Mouse (Mus musculus): ENCODE measurements around the gene Cdc42ep4. TPM values are rescaled to one million over a fixed set of nuclear protein-coding genes. Genes with fewer than 3 reads are reported as not detected.

Gene Cdc42ep4
- polyA plus RNA-seq, 1 experiment from 2014 or later, result 37.6 TPM

DNA sequence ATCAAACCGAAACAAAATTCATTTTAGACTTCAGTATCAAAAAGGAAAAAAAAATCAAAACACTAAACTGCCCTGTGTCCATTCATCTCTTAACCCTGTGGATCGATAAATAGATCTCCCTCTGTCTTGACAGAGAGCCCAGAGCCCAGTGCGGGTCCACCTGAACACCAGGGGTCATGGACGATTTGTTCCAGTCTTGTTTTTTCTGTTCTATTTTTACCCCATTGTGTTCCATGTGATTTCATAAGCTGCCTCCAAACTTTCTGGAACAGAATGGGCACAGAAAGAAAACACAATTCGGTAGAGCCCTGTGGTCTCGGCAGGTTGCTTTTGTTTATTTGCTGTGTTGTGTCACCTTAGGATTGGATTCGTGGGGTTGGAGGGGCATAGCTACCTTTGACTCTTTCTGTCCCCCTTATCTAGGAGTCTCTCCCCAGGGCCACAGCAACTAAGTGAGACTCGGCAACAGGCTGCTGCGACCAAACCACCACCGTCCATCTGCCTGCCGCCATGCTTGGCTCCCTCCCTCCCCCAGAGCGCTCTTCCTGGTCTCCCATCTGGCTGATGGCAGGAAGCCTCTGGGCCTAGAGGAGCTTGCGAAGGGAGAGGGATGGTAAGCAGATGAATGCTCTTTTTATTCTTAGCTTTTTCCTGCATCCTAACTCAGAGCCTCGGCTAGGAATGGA lies 29.1 kb downstream of the Cdc42ep4 start:
- in situ Hi-C loops (cut with MboI; ENCODE audit: low pct_unique_long_range_greater_than_20kb), result loop anchor here (25.0 kb wide), 1 partner anchor 940 kb away; the partner anchor contains the start of gene Rpl38
- no peak for TF ChIP-seq CTCF (IDR thresholded peaks at IDR 0.05)
- ChIA-PET POLR2A (interaction anchor here (0.9 to 1.6 kb wide), 2 partner anchors 11 to 13 kb away, joined by 4 to 5 read pairs; no protein-coding TSS in a partner anchor), CTCF (interaction anchor here (1.2 kb wide), 1 partner anchor 88 kb away, joined by 4 read pairs; no protein-coding TSS in a partner anchor)
- no peak for ATAC-seq
- no peaks in the 10 kb centered on the region for H3K27me3 ChIP-seq
- DNase-seq (ENCODE audit: low read depth, low spot score), result no peak

DNA sequence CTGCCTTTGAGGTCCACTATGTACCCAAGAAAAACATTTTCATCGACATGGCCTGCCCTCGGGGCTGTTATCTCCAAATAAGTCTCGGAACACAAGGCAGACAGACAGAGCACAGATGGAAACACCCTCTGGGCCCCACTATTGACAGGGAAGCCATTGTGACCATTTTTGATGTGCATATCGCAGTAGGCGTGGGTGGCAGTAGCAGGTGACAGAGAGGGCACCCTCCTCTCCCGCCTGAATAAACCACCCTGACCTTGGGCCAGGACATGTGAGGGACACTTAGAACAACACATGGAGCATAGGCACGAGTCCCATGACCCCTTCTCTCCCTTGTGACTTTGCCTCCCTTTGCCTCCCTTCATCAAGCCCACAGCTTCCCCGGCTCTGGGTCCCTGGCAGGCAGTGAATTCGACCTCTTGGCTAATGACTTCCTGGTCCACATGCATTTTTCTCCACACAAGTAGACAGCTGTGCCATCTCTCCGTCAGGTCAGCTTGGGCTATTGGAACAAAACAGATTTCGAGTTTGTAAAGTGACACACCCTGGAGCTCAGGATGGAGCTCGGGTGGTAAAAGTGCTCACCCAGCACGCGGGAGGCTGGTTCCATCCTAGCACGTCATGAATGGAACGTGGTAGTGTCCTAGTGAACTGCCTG lies 33.8 kb downstream of the Cdc42ep4 start:
- no peaks in the 10 kb centered on the region for H3K27me3 ChIP-seq
- ATAC-seq (no peak), DNase-seq (ENCODE audit: low read depth, low spot score) (no peak)
- in situ Hi-C loops (cut with MboI; ENCODE audit: low pct_unique_long_range_greater_than_20kb), result loop anchor here (25.0 kb wide), 1 partner anchor 944 kb away; the partner anchor contains the start of gene Rpl38
- ChIA-PET CTCF (no interaction called here), POLR2A (no interaction called here)
- TF ChIP-seq CTCF (IDR thresholded peaks at IDR 0.05), result no peak

DNA sequence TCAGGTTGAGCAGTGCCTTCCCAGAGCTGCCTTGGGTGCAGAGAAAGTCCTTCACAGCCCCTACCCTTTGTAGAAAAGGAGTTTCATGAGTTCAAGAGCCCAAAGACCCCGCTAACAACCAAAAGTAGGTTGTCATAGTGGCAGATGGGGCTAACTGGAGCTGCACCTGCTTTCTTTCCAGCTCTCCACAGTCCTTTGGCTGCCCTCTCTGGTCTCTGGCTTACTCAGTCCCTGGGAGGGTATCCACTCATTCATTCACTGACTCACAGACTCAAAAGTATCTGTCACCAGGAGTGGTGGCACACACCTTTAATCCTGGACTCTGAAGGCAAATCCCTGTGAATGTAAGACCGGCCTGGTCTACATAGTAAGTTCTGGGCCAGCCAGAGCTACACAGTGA lies 35.5 kb downstream of the Cdc42ep4 start:
- POLR2A ChIA-PET, result interaction anchor here (0.6 kb wide), 1 partner anchor 14 kb away, joined by 3 read pairs; no protein-coding TSS in a partner anchor
- no peak for ATAC-seq

DNA sequence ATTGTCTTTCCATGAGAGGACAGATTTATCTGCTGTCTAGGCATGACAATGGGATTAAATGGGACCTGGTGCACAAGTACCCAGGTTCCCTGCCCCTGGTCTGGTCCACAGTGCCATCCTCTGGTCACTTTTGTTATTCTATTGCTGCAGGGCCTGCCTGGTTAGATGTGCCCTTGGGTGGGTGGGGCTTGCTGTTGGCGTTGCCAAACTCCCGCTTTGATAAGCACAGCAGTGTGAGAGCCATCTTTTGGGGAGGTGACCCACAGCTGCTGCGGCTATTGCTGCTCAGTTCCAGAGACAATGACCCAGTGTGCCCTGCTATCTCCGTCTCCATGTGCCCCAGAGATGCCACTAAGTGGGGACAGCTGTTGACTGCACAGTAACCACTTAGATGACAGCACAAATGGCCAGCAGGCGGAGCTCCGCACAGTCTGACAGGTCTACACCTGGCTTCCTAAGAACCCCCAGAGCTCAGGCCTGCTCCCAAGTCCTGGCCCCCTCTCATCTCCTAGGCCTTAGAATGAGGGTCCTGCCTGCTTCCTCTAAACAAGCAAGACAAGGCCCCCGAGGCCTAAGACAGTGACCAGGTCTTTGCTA lies 36.5 kb downstream of the Cdc42ep4 start:
- CTCF ChIA-PET, result no interaction called here
- ATAC-seq, result no peak
- DNase-seq (ENCODE audit: low read depth, low spot score), result no peak
- in situ Hi-C loops (cut with MboI; ENCODE audit: low pct_unique_long_range_greater_than_20kb), result loop anchor here (25.0 kb wide), 1 partner anchor 947 kb away; the partner anchor contains the start of gene Rpl38
- H3K27me3 ChIP-seq, result no peaks in the 10 kb centered on the region
- POLR2A ChIA-PET, result no interaction called here
- no peak for TF ChIP-seq CTCF (IDR thresholded peaks at IDR 0.05)

More for the DNA sequence above, 35.5 kb downstream of the Cdc42ep4 start:
- no peak for DNase-seq (ENCODE audit: low read depth, low spot score)
- CTCF ChIA-PET, result no interaction called here
- no peaks in the 10 kb centered on the region for H3K27me3 ChIP-seq
- in situ Hi-C loops (cut with MboI; ENCODE audit: low pct_unique_long_range_greater_than_20kb), result loop anchor here (25.0 kb wide), 1 partner anchor 946 kb away; the partner anchor contains the start of gene Rpl38
- no peak for TF ChIP-seq CTCF (IDR thresholded peaks at IDR 0.05)

DNA sequence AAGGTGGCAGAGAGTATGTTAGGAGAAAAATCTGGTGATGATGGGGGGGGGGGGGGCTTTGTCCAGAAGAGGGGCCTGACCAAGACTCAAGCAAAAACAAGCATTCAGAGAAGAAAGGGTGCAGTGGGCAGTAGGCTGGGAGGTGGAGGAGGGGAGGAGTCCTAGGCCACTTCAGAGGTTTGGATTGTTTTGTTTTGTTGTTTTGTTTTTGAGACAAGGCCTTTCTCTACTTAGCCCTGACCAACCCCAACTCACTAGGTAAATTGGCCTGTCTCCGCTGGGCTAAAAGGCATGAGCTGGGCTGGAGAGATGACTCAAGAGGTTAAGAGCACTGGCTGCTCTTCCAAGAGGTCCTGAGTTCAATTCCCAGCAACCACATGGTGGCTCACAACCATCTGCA lies 40.6 kb downstream of the Cdc42ep4 start:
- in situ Hi-C loops (cut with MboI; ENCODE audit: low pct_unique_long_range_greater_than_20kb), result loop anchor here (25.0 kb wide), 1 partner anchor 951 kb away; the partner anchor contains the start of gene Rpl38
- ATAC-seq, result no peak
- CTCF ChIA-PET, result interaction anchor here (1.4 to 1.7 kb wide), 2 partner anchors 10 to 100 kb away, joined by 3 to 5 read pairs; no protein-coding TSS in a partner anchor
- no peak for TF ChIP-seq CTCF (IDR thresholded peaks at IDR 0.05)
- no peak for DNase-seq (ENCODE audit: low read depth, low spot score)
- H3K27me3 ChIP-seq, result no peaks in the 10 kb centered on the region
- POLR2A ChIA-PET, result interaction anchor here (0.6 to 1.1 kb wide), 2 partner anchors 13 to 33 kb away, joined by 3 read pairs; no protein-coding TSS in a partner anchor

DNA sequence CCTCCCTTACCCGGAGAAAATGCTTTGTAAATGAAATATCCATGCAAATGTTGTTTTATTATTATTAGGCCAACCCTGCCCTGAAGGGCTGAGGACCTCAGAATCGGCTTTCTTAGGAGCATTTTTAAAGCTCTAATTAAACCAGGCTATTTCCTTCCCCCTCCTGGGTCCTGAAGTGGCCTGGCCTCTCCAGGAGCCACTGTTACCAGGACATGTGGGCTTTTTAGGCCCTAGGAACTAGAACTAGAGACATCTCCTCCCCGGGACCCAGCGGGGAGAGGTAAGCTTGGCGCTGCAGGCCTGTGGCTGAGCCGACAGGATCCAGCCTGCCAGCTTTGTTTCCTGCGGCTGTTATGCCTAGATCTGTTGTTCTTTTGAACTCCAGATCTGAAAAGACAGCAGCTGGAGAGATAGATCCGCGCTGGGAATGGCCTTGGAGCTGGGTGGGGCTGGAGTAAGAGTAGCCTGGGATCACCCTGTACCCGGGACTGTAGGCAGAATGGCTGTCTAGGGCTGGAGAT lies 41.4 kb downstream of the Cdc42ep4 start:
- TF ChIP-seq CTCF (IDR thresholded peaks at IDR 0.05), result no peak
- in situ Hi-C loops (cut with MboI; ENCODE audit: low pct_unique_long_range_greater_than_20kb), result loop anchor here (25.0 kb wide), 1 partner anchor 952 kb away; the partner anchor contains the start of gene Rpl38
- ATAC-seq (no peak), DNase-seq (ENCODE audit: low read depth, low spot score) (no peak)
- ChIA-PET CTCF (interaction anchor here (1.1 to 1.7 kb wide), 3 partner anchors 11 to 101 kb away, joined by 3 to 12 read pairs (median 3); no protein-coding TSS in a partner anchor), POLR2A (interaction anchor here (0.6 to 2.1 kb wide), 3 partner anchors 32 to 1135 kb away, joined by 3 to 9 read pairs (median 3); no protein-coding TSS in a partner anchor)
- no peaks in the 10 kb centered on the region for H3K27me3 ChIP-seq

DNA sequence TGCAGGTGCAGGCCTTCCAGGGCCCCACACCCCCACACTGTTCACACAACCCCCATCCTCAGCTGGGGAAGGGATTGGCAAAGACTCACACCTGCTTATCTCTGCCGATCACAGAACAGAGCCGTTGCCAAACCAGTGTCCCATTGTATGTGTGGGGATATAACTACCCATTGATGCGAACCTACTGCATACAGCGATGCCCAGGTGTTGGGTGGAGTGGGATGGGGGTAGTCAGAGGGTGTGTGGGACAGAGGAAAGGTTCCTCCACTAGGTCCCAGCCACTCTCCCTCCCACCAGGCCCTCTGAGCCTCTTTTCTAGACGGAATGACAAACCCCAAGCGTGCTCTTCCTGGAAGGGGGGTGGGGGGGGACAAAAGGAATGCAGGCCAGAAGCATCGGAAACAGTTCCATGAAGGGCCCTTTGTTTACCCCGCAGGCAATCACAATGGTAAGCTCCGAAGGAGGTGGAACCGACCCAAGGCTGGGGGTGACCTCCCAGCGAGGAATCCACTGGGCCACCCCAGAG lies 41.9 kb downstream of the Cdc42ep4 start, which contains the start of gene Cpsf4l:
Gene Cpsf4l, minus strand, starts transcription at position 287 of the 526 bp plus-strand sequence.
- in situ Hi-C loops (cut with MboI; ENCODE audit: low pct_unique_long_range_greater_than_20kb), result loop anchor here (25.0 kb wide), 1 partner anchor 953 kb away; the partner anchor contains the start of gene Rpl38
- ATAC-seq (peak; percentile 72), DNase-seq (ENCODE audit: low read depth, low spot score) (no peak)
- ChIA-PET CTCF (interaction anchor here (1.1 to 1.7 kb wide), 4 partner anchors 10 to 101 kb away, joined by 3 to 12 read pairs (median 4); no protein-coding TSS in a partner anchor), POLR2A (interaction anchor here (1.0 to 2.1 kb wide), 2 partner anchors 14 to 40 kb away, joined by 5 to 9 read pairs; no protein-coding TSS in a partner anchor)
- no peaks in the 10 kb centered on the region for H3K27me3 ChIP-seq
- TF ChIP-seq CTCF (IDR thresholded peaks at IDR 0.05), result no peak

DNA sequence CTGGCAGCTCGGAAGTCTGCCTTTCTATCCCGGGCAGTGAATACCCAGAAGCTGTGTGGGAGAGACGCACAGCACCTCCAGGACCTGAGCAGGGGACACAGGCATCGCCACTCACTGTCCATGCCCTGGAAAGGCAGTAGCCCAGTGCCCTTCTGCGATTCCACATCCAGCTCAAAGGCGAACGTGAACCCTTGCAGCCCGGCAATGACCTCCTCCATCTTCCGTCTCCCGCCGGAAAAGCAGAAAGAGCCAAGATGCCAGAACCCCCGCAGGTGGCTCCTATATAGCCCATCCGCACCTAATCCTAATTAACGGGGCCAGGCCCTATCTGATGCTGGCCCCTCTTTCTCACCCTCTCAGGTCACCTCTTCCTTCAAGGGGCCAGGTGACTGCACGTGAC lies 42.4 kb downstream of the Cdc42ep4 start:
- H3K27me3 ChIP-seq, result no peaks in the 10 kb centered on the region
- CTCF ChIA-PET, result interaction anchor here (1.1 to 1.7 kb wide), 4 partner anchors 10 to 108 kb away, joined by 3 to 12 read pairs (median 4); no protein-coding TSS in a partner anchor
- no peak for TF ChIP-seq CTCF (IDR thresholded peaks at IDR 0.05)
- DNase-seq (ENCODE audit: low read depth, low spot score) (no peak), ATAC-seq (no peak)
- POLR2A ChIA-PET, result interaction anchor here (1.0 to 2.1 kb wide), 2 partner anchors 14 to 40 kb away, joined by 5 to 9 read pairs; no protein-coding TSS in a partner anchor
- in situ Hi-C loops (cut with MboI; ENCODE audit: low pct_unique_long_range_greater_than_20kb), result loop anchor here (25.0 kb wide), 1 partner anchor 953 kb away; the partner anchor contains the start of gene Rpl38

DNA sequence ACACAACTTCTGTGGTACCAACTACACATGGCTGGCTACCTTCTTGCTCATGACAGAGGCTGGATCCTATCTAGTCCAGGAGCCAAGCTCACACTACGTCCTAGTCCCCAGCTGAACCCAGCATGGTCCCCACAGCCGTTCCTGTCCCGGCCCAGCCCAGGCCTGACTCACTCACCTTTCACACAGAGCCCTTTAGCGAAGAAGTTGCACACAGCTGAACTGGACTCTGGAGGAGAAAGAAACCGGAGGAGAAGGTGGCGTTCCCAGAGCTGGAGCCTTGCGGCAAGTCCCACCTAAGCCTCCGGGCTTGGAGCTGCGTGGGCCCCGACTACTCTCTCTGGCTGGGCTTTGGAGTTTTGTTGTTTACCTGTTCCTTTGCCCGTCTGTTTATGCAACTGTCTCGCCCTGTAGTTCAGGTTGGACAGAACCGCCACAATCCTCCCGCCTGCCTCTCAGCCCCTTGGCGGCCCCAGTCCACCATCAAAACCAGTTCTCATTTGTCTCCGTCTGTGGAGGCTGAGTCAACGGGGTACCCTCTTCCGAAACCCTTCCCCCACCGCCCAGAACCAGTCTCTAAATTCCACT lies 43.0 kb downstream of the Cdc42ep4 start:
- TF ChIP-seq CTCF (IDR thresholded peaks at IDR 0.05), result no peak
- ATAC-seq, result no peak
- no peaks in the 10 kb centered on the region for H3K27me3 ChIP-seq
- DNase-seq (ENCODE audit: low read depth, low spot score), result no peak
- in situ Hi-C loops (cut with MboI; ENCODE audit: low pct_unique_long_range_greater_than_20kb), result loop anchor here (25.0 kb wide), 1 partner anchor 954 kb away; the partner anchor contains the start of gene Rpl38
- ChIA-PET POLR2A (interaction anchor here (1.0 to 2.1 kb wide), 2 partner anchors 15 to 41 kb away, joined by 5 to 9 read pairs; no protein-coding TSS in a partner anchor), CTCF (interaction anchor here (1.1 to 1.5 kb wide), 2 partner anchors 9 to 108 kb away, joined by 3 to 4 read pairs; no protein-coding TSS in a partner anchor)
